Mouse (Mus musculus) thymus, adult 18-20 months (tissue): ENCODE measurements around the gene Fam219b.

ENCODE experiments used
- DNase-seq, 2 experiments: peaks; one replicate each; pipeline ENCODE4 v3.0.0; 2022; ENCODE audit warnings: mixed read lengths in 2 of 2

The Fam219b gene

DNA sequence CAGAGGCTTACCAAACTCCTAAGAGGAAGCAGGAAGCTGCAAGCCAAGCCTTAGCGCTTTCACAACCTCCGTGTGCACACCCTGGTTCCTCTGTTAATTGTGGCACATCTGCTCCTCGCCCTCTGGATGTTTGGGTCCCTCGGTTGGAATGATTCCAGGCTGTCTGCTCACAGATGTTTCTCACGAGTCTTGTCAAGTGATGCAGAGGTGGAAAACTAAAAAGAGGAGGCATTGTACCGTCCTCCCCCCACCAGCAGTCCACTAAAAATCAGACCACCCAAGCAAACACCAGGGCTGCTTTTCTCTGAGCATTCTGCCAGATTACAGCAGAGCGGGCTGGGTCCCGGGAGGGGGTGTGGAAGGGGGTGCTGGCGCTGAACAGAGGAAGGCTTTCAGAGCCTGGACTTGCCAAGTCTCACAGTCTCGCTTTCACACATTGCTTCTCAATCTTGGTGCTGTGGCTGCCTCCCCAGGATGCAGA, 28.5 kb downstream of the Fam219b start:
- no peak for DNase-seq

DNA sequence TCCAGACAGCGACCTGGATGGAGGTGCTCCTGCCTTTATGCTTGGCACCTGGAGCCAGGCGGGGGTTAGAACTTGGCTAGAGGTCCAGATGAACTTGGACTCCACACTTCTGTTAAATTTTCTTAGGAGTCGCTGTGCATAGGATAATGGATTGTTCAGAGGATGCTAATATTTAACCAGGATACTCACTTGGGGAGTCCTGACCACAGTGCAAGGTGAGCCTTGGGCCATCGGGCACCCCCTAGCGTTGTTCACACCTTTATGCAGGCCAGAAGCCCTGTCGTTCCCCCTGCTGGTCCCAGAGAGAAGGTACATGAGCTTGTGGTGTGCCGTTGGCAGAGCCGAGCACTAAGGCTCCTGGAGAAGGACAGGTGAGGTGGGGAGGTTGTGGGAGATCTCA, 29.5 kb downstream of the Fam219b start:
- no peak for DNase-seq

DNA sequence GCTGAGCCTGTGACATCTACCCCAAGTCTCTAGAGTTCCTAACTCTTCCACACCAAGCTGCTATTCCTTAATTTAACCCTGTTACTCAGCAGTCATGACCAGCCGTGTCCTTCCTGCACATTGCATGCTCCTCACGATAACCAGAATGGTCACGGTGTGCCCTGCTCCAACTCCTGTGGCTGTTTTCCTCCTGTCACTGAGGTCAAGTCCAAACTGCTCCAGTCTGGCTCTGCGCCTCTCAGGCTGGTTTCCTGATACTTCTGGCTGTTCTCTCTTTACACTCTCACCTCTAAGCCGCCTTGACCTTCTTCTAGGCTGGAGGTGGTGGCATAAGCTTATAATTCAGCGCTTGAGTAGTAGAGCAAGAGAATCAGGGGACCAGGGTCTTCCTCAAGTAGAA, 31.2 kb downstream of the Fam219b start:
- DNase-seq = no peak

DNA sequence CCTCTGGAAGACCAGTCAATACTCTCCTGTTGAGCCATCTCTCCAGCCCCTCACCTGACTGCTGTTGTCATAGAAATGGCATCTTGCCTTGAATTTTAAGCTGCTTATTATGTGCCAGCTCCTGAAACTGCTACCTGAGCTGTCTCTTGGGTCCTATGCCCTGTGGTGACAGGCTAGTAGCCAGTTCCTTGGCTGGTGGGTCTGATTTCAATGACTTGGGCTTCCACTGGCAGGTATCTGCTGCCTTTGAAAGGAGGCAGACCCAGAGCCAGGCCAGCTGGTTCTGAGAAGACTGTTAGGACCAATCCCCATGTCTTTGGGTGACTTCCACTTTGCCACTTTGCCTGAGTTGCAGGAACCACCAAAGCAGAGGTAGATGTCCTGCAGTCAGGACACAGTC, 37.1 kb downstream of the Fam219b start:
- DNase-seq = no peak

DNA sequence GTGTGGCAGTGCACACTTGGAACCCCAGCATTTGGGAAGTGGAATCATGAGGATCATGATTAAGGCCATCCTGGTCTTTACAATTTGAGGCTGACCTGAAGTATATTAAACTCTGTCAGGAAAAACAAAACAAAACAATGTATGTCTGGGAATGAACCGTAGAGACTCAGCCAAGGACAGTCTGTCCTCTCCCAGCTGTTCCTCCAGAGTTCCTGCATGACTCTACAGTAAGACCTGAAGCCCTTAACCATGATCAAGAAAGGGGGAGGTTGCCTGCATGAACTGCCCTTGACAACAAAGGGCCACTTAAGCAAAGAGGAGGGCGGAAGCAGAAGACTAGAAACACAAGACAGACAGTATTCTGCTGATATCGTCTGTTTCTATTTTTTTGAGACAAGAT, 38.2 kb downstream of the Fam219b start:
- DNase-seq = no peak

DNA sequence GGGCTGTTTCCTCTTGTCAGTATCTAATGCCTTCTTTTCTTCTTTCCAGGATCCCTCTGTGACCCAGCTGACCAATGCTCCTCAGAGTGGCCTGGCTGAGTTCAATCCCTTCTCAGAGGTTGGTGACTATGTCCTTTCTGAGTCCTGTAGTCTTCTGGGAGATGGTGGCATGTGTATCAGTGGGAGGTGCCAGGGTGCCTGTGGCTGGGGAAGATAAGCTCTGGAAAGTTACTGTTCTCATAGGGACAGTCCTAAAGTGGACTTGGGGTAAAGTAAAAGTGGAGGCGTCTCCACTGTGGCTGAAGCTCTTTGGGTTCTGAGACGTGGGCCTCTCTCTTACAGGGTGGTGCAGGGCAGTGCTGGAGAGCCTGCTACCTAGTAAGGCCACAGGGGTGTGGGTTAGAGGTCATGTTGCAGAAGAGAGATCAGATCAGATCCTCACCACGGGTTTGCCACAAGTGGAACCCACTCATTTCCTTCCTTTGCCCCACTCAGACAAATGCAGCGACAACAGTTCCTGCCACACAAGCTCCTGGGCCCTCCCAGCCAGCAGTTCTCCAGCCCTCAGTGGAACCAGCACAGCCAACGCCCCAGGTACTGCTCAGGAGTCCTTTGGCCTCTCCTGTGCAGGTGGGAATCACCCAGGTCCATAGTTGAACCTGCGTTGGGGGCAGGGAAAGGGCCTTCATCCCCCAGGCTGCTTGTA, 40.0 kb downstream of the Fam219b start:
- no peak for DNase-seq

DNA sequence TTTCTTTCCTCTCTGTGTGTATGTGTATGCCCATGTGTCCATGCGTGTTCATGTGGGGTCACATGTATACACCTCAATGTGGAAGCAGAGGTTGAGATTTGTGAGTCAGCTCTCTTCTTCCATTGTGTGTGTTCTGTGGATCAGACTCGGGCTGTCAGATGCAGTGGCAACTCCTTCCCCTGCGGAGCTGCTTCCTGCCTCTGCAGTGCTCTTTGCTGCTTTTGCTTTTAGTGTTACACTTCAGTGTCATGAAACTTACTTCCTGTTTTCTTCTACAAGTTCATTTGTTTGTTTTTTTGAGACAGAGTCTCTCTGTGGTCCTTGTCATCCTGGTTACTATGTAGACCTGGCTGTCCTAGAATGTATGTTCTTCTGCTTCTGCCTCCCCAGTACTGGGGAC, 47.7 kb downstream of the Fam219b start:
- no peak for DNase-seq

DNA sequence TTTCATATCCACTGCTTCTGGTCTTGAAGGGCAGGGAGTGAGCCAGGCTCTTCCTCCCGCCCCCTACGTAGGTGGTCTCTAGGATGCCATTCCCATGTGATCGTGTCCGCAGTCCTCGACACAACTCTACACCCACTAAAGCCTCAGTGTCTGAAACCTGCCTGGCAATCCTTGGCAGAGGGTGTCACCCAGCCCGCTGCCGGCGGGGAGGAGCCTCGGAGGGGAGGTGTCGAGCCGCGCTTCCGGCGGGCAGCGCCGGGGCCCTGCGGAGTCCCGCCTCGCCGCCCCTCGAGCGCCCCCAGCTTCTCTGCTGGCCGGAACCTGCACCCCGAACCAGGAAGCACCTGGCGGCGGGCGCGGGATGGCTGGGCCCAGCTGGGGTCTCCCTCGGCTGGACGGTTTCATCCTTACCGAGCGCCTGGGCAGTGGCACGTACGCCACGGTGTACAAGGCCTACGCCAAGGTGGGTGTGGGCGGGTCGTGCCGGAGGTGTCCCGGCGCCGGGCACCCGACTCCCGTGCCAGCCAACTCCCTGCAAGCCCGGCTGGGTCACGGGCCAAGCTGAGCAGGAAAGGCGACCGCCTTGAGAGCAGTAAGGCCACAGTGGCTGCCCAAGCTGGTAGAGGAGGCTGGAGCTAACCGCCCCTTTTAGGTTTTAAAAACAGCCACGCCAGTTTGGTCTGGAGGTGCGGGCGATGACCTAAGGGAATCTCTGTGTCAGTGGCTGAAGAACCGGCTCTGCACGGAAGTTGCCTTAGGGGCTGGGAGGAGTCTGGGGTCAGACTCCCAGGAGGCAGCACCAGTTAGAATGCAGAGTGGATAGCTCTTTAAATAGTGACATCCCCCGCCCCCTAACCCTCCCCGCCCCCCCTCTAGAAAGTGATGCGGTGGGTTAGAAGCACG, 52.1 kb downstream of the Fam219b start, which contains the start of gene Ulk3:
Gene Ulk3 (plus strand): TSS at position 229 of the 903 bp plus-strand sequence.
- peak; percentile 84 for DNase-seq

DNA sequence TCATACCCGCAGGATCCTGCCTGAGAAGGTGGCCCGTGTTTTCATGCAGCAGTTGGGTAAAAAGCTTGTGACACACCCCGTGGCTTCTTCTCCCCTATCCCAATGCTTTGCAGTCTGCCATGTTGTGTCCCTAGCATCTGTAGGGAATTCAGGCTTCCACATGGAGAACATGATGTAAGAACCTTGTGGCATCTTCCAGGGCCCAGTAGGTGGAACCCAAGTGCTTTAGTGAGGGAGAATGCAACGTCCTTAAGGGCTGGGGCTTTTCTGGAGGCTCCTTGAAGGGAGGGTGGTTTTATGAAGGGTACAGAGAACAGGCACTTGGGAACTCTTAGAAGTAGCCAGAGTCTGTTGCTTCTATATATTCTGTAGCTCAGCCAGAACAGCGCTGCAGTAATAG, 53.4 kb downstream of the Fam219b start:
- no peak for DNase-seq
